Mouse (Mus musculus): ENCODE measurements around the gene Sun3.

Gene Sun3

GRCm38 (mm10) chr11:9010416-9010815 is 38.4 kb downstream of the Sun3 start:
- in situ Hi-C loops (cut with MboI; ENCODE audit: low pct_unique_long_range_greater_than_20kb in 1 of 2, low sequenced_read_pairs in 2 of 2, unreplicated experiment in 1 of 2), result loop anchor here in 1 of 2 experiments (10.0 kb wide), 1 partner anchor 104 kb away; the partner anchor contains the start of gene Upp1

DNA sequence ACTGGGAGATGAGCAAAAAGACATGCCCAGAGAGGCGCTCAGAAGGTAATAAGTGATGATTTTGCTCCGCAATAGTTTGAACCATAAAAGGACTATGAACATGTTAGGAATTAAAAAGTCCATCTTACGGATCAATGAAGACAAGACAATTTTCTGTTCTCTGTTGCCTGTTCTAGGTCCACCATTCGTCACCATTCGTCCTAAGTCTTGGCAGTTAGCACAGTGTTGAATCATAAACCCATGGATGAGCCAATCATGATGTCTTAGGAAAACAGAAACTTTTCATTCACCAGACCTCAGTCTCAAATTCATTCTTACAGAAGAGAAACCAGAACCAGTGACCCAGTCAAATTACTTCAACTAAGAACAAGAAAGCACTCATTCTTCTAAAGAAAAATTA is 40.0 kb downstream of the Sun3 start:
- in situ Hi-C loops (cut with MboI; ENCODE audit: low pct_unique_long_range_greater_than_20kb in 1 of 2, low sequenced_read_pairs in 2 of 2, unreplicated experiment in 1 of 2), result no loop called here

DNA sequence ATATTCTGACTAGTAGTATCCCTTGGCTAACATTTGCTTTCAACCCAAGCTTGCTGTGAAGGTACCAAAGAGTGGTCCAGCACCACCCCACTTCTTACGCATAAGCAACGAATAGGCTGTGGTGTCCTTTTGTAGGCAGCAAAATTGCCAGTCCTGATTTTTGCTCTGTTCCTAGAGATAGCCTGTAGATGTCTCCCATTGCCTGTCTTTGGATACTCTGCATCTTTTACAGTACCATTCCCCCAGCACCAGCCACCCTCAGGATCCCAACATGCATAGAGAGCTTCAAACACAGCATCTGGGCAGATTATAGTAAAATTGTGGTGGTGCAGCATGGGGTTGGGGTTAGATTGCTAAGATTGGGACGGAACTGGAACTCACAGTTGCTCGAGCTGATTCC is 60.7 kb downstream of the Sun3 start:
- in situ Hi-C loops (cut with MboI; ENCODE audit: low pct_unique_long_range_greater_than_20kb in 1 of 2, low sequenced_read_pairs in 2 of 2, unreplicated experiment in 1 of 2), result loop anchor here (5.0 kb wide), 1 partner anchor 149 kb away; no protein-coding TSS in a partner anchor

DNA sequence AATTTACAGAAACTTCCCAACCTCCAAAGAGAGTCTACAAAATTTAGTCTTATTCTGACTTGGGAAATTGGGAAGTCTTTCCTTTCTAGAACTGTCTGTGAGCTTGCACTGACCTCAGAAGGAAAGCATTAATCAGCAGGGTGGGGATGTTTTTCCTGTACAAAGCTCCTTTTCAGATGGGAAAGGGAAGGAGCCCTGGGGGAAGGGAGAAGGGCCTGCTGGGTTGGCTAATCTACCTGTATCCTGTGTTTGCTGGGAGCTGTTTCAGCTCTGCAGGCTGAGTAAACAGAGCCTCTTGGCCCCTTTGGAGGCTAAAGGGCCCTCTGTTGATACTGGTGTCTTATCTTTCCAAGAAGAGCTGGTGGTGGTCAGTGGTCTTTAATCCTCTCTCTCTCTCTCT is 62.7 kb downstream of the Sun3 start:
- in situ Hi-C loops (cut with MboI; ENCODE audit: low pct_unique_long_range_greater_than_20kb in 1 of 2, low sequenced_read_pairs in 2 of 2, unreplicated experiment in 1 of 2), result loop anchor here (5.0 kb wide), 1 partner anchor 151 kb away; no protein-coding TSS in a partner anchor

- in situ Hi-C loops (cut with MboI; ENCODE audit: low pct_unique_long_range_greater_than_20kb in 1 of 2, low sequenced_read_pairs in 2 of 2, unreplicated experiment in 1 of 2), result no loop called here
These were observed 65.4 kb downstream of the Sun3 start for GRCm38 (mm10) chr11:8983237-8983861.

GRCm38 (mm10) chr11:8978154-8978553 is 70.6 kb downstream of the Sun3 start:
- in situ Hi-C loops (cut with MboI; ENCODE audit: low pct_unique_long_range_greater_than_20kb in 1 of 2, low sequenced_read_pairs in 2 of 2, unreplicated experiment in 1 of 2), result no loop called here

DNA sequence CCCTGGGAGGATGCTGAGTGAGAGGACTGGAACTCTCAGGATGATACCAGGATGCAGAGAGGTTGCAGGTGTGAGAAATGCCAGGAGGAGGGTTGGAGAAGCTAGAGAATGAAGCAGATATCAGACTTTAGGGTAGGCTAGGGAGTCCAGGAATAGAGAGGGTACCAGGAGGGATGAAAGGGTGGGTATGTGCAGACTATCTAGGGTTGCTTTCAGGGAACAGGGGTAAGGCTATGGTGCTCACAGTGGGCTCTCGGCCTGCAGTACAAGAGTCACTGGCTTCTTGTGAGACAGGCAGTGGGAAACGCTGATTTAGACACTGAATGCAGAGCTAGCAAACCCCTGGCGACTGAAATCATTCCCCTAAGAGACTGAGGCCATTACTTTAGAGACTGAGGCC is 75.6 kb downstream of the Sun3 start, which contains the start of gene Pkd1l1:
Gene Pkd1l1, minus strand, starts transcription at position 101 of the 400 bp plus-strand sequence.
- in situ Hi-C loops (cut with MboI; ENCODE audit: low pct_unique_long_range_greater_than_20kb in 1 of 2, low sequenced_read_pairs in 2 of 2, unreplicated experiment in 1 of 2), result no loop called here

DNA sequence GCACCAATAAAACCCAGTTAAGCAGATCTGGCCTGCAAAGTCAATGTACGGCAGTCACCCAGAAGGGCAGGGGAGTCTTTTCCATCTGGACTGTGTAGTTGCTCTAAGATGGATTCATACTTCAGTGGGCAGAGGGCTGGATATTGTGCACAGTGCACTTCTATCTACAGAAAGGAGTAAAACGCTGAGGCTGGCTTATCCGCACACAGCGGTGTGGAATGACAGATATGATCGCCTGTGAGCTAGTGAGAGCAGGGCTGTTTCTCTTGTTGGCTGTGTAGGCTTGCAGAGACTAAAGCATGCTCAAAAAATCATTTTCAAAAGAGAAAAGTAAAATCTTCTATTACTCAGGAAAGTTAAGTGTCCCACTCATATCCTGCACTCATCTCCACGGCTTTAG is 76.7 kb downstream of the Sun3 start:
- in situ Hi-C loops (cut with MboI; ENCODE audit: low pct_unique_long_range_greater_than_20kb in 1 of 2, low sequenced_read_pairs in 2 of 2, unreplicated experiment in 1 of 2), result no loop called here

GRCm38 (mm10) chr11:8970509-8970908 is 78.3 kb downstream of the Sun3 start:
- in situ Hi-C loops (cut with MboI; ENCODE audit: low pct_unique_long_range_greater_than_20kb in 1 of 2, low sequenced_read_pairs in 2 of 2, unreplicated experiment in 1 of 2), result no loop called here

DNA sequence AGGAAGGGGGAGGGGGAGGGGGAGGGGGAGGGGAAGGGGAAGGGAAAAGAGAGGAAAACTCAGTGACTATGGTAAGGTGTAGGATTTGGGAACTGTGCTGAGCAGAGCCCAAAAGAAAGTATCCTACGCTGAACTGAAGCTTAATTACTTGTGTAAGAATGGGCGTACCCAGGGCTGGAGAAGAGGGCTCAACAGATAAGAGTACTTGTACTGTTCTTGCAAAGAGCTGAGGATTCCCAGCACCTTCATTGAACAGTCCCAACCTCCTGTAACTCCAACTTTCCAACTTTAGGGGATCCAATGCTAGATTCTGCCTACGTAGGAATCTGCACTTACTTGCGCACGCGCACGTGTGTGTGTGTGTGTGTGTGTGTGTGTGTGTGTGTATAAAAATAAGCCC is 80.7 kb downstream of the Sun3 start:
- in situ Hi-C loops (cut with MboI; ENCODE audit: low pct_unique_long_range_greater_than_20kb in 1 of 2, low sequenced_read_pairs in 2 of 2, unreplicated experiment in 1 of 2), result no loop called here
